Mouse (Mus musculus): ENCODE measurements around the gene Bckdhb. TPM values are rescaled to one million over a fixed set of nuclear protein-coding genes. Genes with fewer than 3 reads are reported as not detected.
"Not testable (repeated sequence)": the region's sequence is repeated elsewhere in the genome, so short reads cannot be mapped to it uniquely, and the experiment has no call there.

Bckdhb gene
- polyA plus RNA-seq, 1 experiment from 2014 or later: 80.1 TPM

DNA sequence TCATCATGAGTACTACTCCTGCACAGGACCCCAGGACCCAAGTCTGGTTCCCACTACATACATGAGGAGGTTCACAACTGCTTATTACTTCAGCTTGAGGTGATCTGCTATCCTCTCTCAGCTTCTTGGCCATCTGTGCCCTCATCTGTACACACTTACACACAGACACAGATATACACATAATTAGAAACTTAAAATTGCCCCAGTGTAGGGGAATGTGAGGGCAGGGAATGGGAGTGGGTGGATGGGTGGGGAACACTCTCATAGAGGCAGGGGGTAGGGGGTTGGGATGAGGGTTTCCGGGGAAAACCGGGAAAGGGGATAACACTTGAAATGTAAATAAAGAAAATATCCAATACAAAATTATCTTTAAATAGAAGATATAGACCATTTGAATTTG is 15.1 kb upstream of the Bckdhb start:
- Histone ChIP-seq H3K4me1 (ENCODE audit: control insufficient read depth, insufficient read depth, low read length) (no peaks in the 10 kb centered on the region), H3K36me3 (ENCODE audit: control insufficient read depth, insufficient read depth) (no peaks in the 10 kb centered on the region), H3K9ac (ENCODE audit: low read length) (no peak overlapping the region), H3K27me3 (ENCODE audit: control insufficient read depth, insufficient read depth, low read length) (no peaks in the 10 kb centered on the region), H3K4me3 (ENCODE audit: low read length) (no peak overlapping the region), H3K27ac (ENCODE audit: low read length) (no peak overlapping the region), H3K4me2 (ENCODE audit: low read depth, low read length) (no peak overlapping the region), H3K9me3 (replicated peaks; ENCODE audit: control insufficient read depth, low read length) (no peaks in the 10 kb centered on the region)
- WGBS: 82% methylated on average over 2 of the region's 2 CpGs
- no peak for ATAC-seq (replicated peaks; ENCODE audit: extremely low read depth, insufficient read depth, low FRiP score)

DNA sequence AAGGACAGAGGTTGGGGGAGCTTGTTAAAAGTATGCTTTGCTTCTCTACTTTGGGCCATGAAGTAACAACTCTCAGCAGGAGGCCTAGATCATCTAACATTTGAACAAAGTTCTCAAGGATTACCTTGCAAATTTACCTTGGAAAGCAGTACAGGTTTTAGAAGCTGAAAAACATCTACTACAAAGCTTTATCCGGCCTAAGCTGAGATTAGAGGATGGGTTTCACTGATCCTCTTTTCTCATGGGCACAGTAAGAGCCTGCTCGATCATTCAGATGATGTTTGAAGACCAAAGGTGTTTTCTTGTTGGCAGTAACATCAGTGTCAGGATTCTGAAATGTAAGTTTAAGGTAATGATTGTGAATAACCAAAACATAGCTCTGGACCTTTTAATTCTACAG is 14.0 kb upstream of the Bckdhb start:
- no peak overlapping the region for H3K4me2 ChIP-seq (ENCODE audit: low read depth, low read length)
- no peak overlapping the region for H3K4me3 ChIP-seq (ENCODE audit: low read length)
- H3K4me1 ChIP-seq (ENCODE audit: control insufficient read depth, insufficient read depth, low read length): no peaks in the 10 kb centered on the region
- 75% methylated on average over 2 of the region's 2 CpGs for WGBS
- H3K27me3 ChIP-seq (ENCODE audit: control insufficient read depth, insufficient read depth, low read length): no peaks in the 10 kb centered on the region
- no peaks in the 10 kb centered on the region for H3K36me3 ChIP-seq (ENCODE audit: control insufficient read depth, insufficient read depth)
- no peak for ATAC-seq (replicated peaks; ENCODE audit: extremely low read depth, insufficient read depth, low FRiP score)
- H3K27ac ChIP-seq (ENCODE audit: low read length): no peak overlapping the region
- H3K9ac ChIP-seq (ENCODE audit: low read length): no peak overlapping the region
- H3K9me3 ChIP-seq (replicated peaks; ENCODE audit: control insufficient read depth, low read length): no peaks in the 10 kb centered on the region

DNA sequence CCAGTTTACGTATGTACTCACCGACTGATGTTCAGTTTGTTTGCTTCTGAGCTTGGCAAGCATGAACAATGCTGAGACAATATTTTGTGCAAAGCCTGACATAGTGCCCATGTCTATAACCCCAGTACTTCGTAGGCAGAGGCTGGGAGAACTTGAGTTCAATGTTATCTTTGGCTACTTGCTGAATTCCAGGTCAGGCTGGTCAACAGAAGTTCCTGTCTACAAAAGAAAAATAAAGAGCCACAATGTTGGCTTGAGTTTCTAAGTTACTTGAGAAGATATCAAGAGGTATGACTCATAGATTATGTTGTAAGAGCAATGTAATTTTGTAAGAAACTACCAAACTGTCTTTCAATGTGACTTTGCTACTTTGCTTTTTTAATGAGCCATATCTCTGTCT is 2.9 kb upstream of the Bckdhb start:
- H3K27me3 ChIP-seq (ENCODE audit: control insufficient read depth, insufficient read depth, low read length): no peaks in the 10 kb centered on the region
- H3K4me2 ChIP-seq (ENCODE audit: low read depth, low read length): no peak overlapping the region
- no peak overlapping the region for H3K4me3 ChIP-seq (ENCODE audit: low read length)
- H3K9ac ChIP-seq (ENCODE audit: low read length): no peak overlapping the region
- H3K9me3 ChIP-seq (replicated peaks; ENCODE audit: control insufficient read depth, low read length): no peaks in the 10 kb centered on the region
- H3K4me1 ChIP-seq (ENCODE audit: control insufficient read depth, insufficient read depth, low read length): peaks cover 5% of the 10 kb centered on the region
- H3K36me3 ChIP-seq (ENCODE audit: control insufficient read depth, insufficient read depth): no peaks in the 10 kb centered on the region
- H3K27ac ChIP-seq (ENCODE audit: low read length): no peak overlapping the region
- ATAC-seq (replicated peaks; ENCODE audit: extremely low read depth, insufficient read depth, low FRiP score): no peak
- WGBS: 61% methylated on average over 3 of the region's 3 CpGs

DNA sequence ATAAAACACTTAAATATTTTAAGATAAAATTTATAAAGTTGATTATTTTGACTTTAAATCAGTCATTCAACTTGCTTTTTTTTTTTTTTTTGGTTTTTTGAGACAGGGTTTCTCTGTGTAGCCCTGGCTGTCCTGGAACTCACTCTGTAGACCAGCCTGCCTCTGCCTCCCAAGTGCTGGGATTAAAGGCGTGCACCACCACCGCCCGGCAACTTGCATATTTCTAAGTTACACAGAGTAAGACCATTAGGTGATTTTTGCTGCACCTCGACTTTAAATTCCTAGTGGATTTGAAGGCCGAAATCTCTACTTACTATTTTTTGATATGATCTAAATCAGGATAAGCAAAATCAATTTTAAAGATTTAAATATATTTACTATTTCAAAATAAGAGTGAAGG is 589 bp upstream of the Bckdhb start:
- Histone ChIP-seq H3K27me3 (ENCODE audit: control insufficient read depth, insufficient read depth, low read length) (no peaks in the 10 kb centered on the region), H3K27ac (ENCODE audit: low read length) (no peak overlapping the region), H3K9ac (ENCODE audit: low read length) (peak overlapping the region; percentile 67), H3K9me3 (replicated peaks; ENCODE audit: control insufficient read depth, low read length) (no peaks in the 10 kb centered on the region), H3K4me2 (ENCODE audit: low read depth, low read length) (peak overlapping the region; percentile 88), H3K4me1 (ENCODE audit: control insufficient read depth, insufficient read depth, low read length) (peaks cover 5% of the 10 kb centered on the region), H3K4me3 (ENCODE audit: low read length) (peak overlapping the region; percentile 90), H3K36me3 (ENCODE audit: control insufficient read depth, insufficient read depth) (no peaks in the 10 kb centered on the region)
- WGBS: 90% methylated on average over 5 of the region's 5 CpGs
- ATAC-seq (replicated peaks; ENCODE audit: extremely low read depth, insufficient read depth, low FRiP score): no peak

DNA sequence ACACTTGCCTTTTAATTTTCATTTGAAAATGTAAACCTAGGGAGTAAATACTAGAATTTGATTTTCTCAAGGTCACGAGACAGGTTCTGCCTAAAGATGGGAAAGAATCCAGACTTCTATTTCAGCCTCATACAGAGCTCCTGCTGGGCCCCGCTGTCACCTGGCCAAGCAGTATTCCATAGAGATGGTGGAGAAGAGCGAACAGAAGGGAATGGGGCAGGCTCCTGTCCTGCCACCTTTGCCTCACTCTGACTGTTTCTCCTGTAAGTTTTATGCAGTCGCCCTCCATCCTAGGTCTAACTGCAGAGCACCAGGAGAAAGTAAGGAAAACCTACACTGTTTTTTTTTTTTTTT is 720 bp downstream of the Bckdhb start:
- no peak overlapping the region for H3K27ac ChIP-seq (ENCODE audit: low read length)
- H3K9me3 ChIP-seq (replicated peaks; ENCODE audit: control insufficient read depth, low read length): no peaks in the 10 kb centered on the region
- H3K27me3 ChIP-seq (ENCODE audit: control insufficient read depth, insufficient read depth, low read length): no peaks in the 10 kb centered on the region
- H3K9ac ChIP-seq (ENCODE audit: low read length): peak overlapping the region; percentile 82
- no peaks in the 10 kb centered on the region for H3K36me3 ChIP-seq (ENCODE audit: control insufficient read depth, insufficient read depth)
- H3K4me1 ChIP-seq (ENCODE audit: control insufficient read depth, insufficient read depth, low read length): peaks cover 5% of the 10 kb centered on the region
- no peak for ATAC-seq (replicated peaks; ENCODE audit: extremely low read depth, insufficient read depth, low FRiP score)
- H3K4me3 ChIP-seq (ENCODE audit: low read length): peak overlapping the region; percentile 90
- peak overlapping the region; percentile 88 for H3K4me2 ChIP-seq (ENCODE audit: low read depth, low read length)
- 53% methylated on average over 4 of the region's 4 CpGs for WGBS

DNA sequence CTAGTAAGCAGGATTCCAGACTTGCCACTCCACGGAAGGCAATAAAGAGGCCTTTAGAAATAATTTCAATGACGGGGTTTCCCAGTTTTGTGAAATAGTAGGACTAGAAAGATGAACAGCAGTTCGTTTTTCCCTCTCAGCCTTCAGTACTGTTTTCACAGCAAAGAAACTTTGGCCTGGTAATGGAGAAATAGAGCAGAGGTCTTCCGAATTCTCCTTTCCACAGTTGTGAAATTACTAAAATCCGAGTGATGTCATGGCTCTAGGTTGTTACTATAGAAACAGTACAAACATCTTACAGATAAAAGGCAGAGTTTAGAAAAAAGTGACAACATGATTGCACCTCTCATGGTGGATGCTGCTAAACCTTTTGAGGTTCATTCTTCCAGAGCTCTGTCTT is 1.4 kb downstream of the Bckdhb start:
- no peak overlapping the region for H3K9ac ChIP-seq (ENCODE audit: low read length)
- 78% methylated on average over 5 of the region's 5 CpGs for WGBS

DNA sequence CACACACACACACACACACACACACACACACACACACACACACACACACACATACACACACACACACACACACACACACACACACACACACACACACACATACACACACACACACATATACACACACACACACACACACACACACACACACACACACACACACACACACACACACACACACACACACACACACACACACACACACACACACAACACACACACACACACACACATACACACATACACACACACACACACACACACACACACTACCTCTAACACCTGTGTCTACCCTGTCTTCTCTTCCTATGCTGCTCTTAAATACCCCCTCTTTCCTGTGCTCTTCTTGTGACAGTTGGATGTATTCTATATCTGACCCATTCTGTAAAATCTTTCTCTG is 14.6 kb downstream of the Bckdhb start:
- H3K9ac ChIP-seq (ENCODE audit: low read length); H3K27ac ChIP-seq (ENCODE audit: low read length); H3K4me1 ChIP-seq (ENCODE audit: control insufficient read depth, insufficient read depth, low read length); H3K9me3 ChIP-seq (replicated peaks; ENCODE audit: control insufficient read depth, low read length); H3K4me3 ChIP-seq (ENCODE audit: low read length); ATAC-seq (replicated peaks; ENCODE audit: extremely low read depth, insufficient read depth, low FRiP score); H3K36me3 ChIP-seq (ENCODE audit: control insufficient read depth, insufficient read depth); H3K4me2 ChIP-seq (ENCODE audit: low read depth, low read length); H3K27me3 ChIP-seq (ENCODE audit: control insufficient read depth, insufficient read depth, low read length): not testable (repeated sequence)

More for the DNA sequence above, 1.4 kb downstream of the Bckdhb start:
- ATAC-seq (replicated peaks; ENCODE audit: extremely low read depth, insufficient read depth, low FRiP score): no peak
- Histone ChIP-seq H3K36me3 (ENCODE audit: control insufficient read depth, insufficient read depth) (no peaks in the 10 kb centered on the region), H3K27me3 (ENCODE audit: control insufficient read depth, insufficient read depth, low read length) (no peaks in the 10 kb centered on the region), H3K27ac (ENCODE audit: low read length) (no peak overlapping the region), H3K4me2 (ENCODE audit: low read depth, low read length) (no peak overlapping the region), H3K9me3 (replicated peaks; ENCODE audit: control insufficient read depth, low read length) (no peaks in the 10 kb centered on the region), H3K4me3 (ENCODE audit: low read length) (no peak overlapping the region), H3K4me1 (ENCODE audit: control insufficient read depth, insufficient read depth, low read length) (peaks cover 5% of the 10 kb centered on the region)

DNA sequence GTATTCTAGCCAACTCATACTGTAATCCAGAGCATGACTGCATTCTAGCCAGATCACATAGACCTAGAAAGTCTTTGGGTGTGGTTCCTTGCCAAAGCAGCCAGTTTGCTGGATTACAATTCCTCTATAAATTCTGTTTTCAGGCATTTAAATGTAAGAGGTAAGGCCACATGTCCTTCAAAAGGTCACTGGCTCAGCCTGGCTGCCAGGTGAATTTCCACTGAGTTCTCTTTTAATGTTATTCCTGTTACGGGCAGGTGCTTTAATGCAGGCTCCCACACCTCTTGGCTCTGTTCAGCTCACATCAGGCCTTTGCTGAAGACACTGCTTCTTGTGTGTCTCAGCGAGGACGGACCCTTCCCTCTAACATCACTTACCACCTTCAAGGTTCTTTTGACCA is 15.1 kb downstream of the Bckdhb start:
- Histone ChIP-seq H3K9me3 (replicated peaks; ENCODE audit: control insufficient read depth, low read length) (no peaks in the 10 kb centered on the region), H3K27ac (ENCODE audit: low read length) (no peak overlapping the region), H3K4me3 (ENCODE audit: low read length) (no peak overlapping the region), H3K9ac (ENCODE audit: low read length) (no peak overlapping the region), H3K4me1 (ENCODE audit: control insufficient read depth, insufficient read depth, low read length) (no peaks in the 10 kb centered on the region), H3K27me3 (ENCODE audit: control insufficient read depth, insufficient read depth, low read length) (no peaks in the 10 kb centered on the region), H3K4me2 (ENCODE audit: low read depth, low read length) (no peak overlapping the region), H3K36me3 (ENCODE audit: control insufficient read depth, insufficient read depth) (0 out of 2 replicates have a peak, but pooled peaks cover 3% of the 10 kb centered on the region)
- 95% methylated on average over 3 of the region's 3 CpGs for WGBS
- ATAC-seq (replicated peaks; ENCODE audit: extremely low read depth, insufficient read depth, low FRiP score): no peak

DNA sequence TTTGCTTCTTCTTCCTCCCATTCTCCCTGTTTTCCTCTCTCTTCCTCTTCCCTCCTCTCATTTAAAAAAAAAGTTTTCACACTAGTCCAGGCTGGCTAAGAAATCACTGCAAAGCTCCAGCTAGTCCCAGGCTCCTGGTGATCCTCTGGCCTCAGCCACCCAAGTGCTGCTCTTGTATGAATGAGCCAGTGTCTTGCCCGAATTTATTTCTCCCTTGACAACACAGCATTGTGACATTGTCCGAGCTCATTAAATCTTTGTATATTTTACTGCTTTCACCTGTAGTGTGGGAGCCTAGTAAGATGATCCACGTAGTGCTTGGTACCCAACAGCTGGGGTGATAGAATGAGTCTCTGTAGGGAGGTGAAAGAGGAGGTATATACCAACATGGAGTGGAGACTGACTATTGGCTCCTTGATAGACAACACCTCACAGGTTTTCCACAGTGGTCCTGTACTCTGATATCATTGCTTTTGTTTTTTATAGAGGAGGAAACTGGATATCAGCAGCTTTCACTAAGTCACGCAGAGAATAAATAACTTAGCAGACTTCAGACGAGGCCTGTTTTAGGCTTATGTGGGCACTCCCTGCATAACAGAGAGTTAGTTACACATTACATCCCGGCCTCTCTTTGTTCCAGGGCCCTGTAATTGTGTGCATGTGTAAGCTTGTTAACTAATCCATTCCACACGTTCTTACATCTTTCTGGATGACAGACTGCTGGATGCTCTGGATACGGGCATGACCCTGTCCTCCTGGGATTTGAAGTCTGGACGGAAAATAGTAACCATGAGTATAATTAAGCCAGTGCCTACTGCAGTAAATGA is 15.8 kb downstream of the Bckdhb start:
- no peak overlapping the region for H3K27ac ChIP-seq (ENCODE audit: low read length)
- H3K4me3 ChIP-seq (ENCODE audit: low read length): no peak overlapping the region
- WGBS: 83% methylated on average over 9 of the region's 9 CpGs
- H3K27me3 ChIP-seq (ENCODE audit: control insufficient read depth, insufficient read depth, low read length): no peaks in the 10 kb centered on the region
- H3K9ac ChIP-seq (ENCODE audit: low read length): no peak overlapping the region
- no peak for ATAC-seq (replicated peaks; ENCODE audit: extremely low read depth, insufficient read depth, low FRiP score)
- no peaks in the 10 kb centered on the region for H3K4me1 ChIP-seq (ENCODE audit: control insufficient read depth, insufficient read depth, low read length)
- H3K9me3 ChIP-seq (replicated peaks; ENCODE audit: control insufficient read depth, low read length): no peaks in the 10 kb centered on the region
- H3K36me3 ChIP-seq (ENCODE audit: control insufficient read depth, insufficient read depth): 0 out of 2 replicates have a peak, but pooled peaks cover 3% of the 10 kb centered on the region
- H3K4me2 ChIP-seq (ENCODE audit: low read depth, low read length): no peak overlapping the region

Data from heart, embryonic 16.5 days (tissue).